Mouse (Mus musculus) 3134 (cell line): ENCODE results near the gene Ripk1.

ENCODE experiments used
- DNase-seq: peaks from one replicate; pipeline ENCODE4 v3.0.0-alpha.2; 2011; ENCODE audit warnings: low spot score; ENCODE audit not compliant: insufficient read length; ENCODE audit errors: extremely low read depth

Gene Ripk1

DNA sequence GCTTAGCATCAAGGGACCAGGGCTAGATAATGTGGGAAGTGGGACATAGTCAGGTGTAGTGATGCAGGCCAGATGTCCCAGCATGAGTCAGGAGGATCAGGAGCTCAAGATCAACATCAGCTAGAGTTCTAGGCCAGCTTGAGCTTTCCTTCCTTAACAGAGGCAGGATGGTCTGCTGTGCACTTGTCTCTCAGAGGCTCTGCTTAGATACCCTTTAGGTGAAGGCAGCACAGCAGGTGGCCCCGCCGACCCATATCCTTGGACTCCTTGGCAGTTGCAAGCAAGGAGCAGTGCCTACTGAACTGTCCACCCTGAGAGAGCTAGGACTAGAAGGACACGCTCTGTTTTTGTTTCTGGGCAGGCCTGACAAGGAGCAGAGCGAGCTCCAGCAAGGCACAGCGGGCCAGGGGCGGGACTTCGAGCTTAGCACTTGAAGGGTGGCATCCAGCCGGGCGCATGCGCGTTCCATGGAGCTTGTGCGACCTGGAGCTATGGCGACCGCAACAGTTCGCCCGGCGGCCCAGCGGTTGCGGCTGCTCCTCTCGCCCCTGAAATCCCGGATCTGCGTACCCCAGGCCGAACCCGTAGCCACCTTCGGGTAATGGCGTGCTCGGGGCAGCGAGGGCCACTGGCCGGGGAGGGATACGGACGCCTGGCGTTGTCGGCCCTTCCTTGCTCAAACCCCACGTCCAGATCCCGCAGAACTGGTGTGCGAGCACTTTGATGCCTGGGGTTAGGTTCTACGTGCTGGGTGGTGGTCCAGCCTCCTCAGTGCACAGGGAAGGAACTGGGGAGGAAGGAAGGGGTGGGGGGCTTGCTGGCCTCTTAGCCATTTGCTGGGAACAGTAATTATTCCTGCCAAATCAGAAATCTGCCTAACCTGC is 35.3 kb downstream of the Ripk1 start, which contains the start of gene Bphl:
Gene Bphl, plus strand, starts transcription at position 426 of the 884 bp plus-strand sequence.
- DNase-seq: peak; percentile 89

DNA sequence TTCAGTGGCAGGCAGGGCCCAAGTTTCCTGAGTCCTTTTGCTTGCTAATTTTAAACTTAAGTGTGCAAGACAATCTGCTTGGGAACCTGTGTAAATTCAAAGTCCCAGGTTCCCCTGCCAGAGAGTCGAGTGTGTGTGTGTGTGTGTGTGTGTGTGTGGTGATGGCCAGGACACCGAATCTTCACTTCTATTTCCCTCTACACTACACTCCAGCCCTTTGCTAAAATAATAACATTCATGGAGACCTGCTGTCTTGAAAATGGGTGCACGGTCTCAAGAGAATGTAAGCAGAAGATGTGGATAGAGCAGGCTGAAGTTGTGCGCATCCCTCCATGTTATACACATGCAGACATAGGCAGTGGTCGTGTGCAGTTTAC is 35.9 kb downstream of the Ripk1 start:
- DNase-seq: no peak

GRCm38 (mm10) chr13:34038901-34039341 is 36.8 kb downstream of the Ripk1 start:
- DNase-seq: no peak

GRCm38 (mm10) chr13:34040091-34040490 is 37.9 kb downstream of the Ripk1 start:
- no peak for DNase-seq

DNA sequence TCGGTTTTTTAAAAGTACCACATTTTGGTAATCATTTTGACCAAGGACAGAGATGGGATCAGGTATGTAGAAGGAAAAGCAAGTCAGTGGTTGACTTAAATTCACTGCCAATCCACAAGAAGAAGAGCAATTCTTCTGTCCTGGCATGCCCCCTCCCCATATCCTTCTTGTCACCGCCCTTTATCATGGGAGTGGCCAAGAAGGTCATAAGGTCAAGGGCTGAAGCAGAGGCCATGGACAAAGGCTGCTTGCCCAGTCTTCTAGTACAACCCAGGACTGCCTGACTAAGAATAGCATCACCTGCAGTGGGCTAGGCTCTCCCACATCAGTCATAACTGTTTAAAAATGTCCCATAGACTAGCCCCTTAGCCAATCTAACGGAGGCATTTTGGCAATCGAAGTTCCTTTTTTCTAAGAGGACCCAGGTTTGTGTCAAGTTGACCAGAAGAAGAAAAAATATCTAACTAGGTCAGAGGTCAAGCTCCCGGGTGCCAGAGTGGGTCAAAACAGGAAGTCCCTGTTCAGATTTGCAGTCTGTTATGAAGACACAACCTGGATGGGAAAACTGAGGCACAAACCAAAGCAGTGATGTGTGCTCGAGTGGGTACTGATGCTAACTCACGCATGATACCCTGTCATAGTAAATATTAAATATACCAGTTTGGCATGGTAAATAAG is 41.7 kb downstream of the Ripk1 start:
- no peak for DNase-seq

DNA sequence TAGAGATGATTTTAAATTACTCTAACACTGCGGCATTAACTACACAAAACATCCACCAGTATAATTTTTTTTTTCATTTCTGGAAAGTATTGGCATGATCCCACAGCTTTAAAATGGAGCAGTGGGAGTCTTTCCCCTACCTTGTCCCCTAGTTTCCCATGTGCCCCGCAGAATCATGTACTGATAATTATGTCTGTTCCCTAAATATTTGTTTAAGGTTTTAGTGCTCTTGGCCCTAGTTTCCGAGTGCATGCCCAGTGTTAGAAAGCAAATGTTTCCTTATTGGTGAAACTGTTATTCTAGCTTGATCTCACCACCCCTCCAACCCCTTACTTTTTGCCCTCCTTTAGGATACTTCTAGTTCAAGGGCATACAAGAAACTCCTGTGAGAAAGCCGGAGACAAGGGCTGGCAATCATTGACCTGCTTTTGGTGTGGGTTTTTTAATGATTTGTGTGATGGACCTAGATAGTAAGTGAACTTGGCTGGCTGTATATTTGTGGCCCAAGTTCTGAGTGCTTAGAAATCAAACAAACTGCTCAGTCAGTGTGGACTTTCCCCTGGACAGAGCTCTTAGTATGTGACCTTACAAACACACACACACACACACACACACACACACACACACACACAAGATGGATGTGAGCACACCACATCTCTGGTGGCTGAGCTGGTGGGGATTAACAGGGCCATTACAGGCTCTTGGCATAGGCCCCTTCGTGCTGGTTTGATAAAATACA is 43.5 kb downstream of the Ripk1 start:
- no peak for DNase-seq

DNA sequence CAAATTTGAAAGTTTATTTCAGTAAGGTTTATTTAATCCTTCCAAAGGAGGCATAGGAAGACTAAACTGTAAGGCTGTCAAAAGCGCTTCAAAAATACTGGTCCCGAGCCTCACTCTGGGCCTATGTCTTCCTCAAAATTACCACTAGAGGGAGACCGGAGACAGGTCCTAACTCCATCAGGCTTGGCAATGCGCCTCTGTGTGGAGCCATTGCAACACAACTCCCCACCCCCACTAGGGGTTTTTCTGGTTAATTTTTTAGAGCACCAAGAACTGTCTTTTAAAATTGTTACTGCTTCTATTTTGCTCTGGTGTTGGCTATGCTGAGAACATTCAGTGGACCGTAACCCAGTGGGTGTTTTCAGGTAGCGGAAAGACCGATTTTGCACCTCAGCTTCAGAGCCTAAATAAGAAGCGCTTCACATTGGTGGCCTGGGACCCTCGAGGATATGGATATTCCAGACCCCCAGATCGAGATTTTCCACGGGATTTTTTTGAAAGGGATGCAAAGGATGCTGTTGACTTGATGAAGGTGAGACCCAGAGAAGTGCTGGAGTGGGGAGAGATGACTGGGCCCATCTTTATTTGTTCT is 44.4 kb downstream of the Ripk1 start:
- DNase-seq: peak; percentile 17

GRCm38 (mm10) chr13:34047526-34047925 is 45.4 kb downstream of the Ripk1 start:
- no peak for DNase-seq

DNA sequence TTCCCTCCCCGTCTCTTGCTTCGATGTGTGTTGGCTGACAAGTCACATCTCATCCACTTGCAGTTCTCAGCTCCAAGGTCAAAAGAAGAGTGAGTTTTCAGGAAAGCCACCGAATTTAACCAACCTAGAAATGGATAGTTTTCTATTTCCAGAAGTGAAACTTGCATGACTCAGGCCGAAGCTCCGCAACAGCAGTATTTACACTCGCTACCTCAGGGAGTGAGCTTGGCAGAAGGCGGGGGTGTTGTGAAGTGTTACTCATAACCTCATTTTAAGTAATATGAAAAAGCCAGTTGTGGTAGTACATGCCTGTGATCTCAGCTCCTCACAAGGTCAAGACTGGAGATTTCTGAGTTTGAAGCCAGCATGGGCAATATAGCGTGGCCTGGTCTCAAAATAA is 48.3 kb downstream of the Ripk1 start:
- no peak for DNase-seq

- no peak for DNase-seq
Measured at GRCm38 (mm10) chr13:34051692-34052091, 49.5 kb downstream of the Ripk1 start.

- DNase-seq: no peak
Measured at GRCm38 (mm10) chr13:34053673-34054282, 51.6 kb downstream of the Ripk1 start.

- DNase-seq: no peak
Measured at GRCm38 (mm10) chr13:34054391-34054790, 52.2 kb downstream of the Ripk1 start.

GRCm38 (mm10) chr13:34054983-34055382 is 52.8 kb downstream of the Ripk1 start:
- DNase-seq: no peak

- DNase-seq: no peak
Measured at GRCm38 (mm10) chr13:34057252-34057651, 55.1 kb downstream of the Ripk1 start.

DNA sequence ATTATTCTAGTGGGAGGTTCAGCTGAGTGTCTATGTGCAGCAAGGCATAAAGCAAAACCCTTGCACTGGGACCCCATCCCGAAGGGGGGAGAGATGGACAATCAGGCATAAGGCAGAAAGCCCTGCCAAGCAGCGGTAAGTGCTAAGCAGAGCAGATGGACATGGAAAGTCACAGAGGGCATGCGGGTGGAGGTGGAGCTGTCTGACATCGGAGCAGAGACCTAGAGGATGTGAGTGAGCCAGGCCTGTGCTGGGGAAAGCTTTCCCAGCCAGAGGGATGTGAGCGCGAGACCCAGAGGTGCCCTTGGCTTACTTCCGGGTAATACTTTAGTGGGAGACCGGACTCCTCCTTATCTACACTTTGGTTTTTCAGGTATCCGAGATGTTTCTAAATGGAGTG is 57.9 kb downstream of the Ripk1 start:
- DNase-seq: no peak

DNA sequence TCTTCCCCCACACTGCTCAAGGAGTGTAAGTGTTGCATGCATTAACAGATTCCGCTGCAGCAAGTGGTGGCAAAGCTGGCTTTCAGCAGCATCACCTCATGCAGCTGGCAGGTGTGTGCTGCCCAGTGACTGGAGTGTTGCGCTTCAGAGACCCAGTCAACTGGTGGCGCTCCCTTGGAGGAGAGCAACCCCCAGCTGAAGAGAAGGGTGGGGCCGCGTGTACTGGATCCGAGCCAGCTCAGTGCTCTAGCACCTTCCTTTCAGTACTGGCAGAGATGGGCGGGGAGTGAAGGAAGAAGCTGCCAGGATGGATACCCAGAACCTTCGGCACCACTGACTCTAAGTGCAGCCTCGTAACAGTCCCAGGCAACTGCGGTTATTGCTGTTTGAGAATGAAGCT is 60.3 kb downstream of the Ripk1 start:
- no peak for DNase-seq

- no peak for DNase-seq
Measured at GRCm38 (mm10) chr13:34066351-34066750, 64.2 kb downstream of the Ripk1 start.

GRCm38 (mm10) chr13:34070296-34070695 is 68.1 kb downstream of the Ripk1 start:
- no peak for DNase-seq

DNA sequence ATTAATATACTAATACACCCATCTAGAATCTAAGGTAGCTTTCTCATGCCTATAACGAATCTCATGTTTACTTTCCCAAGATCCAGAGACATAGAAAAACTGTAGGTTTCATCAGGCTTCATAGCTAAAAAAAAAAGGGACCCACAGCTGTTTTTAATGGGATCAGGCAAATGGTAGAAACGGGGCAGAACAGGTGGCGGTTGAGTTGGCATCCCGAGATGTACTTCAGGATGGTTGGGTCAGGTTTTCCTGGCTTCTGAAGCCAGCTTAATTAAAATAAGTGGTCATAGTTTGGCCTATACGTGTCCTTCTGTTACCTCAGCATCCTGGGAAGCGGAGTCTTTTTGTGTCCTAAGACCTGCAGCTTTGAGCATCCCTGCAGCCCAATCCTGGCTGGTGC is 69.7 kb downstream of the Ripk1 start:
- DNase-seq: no peak

DNA sequence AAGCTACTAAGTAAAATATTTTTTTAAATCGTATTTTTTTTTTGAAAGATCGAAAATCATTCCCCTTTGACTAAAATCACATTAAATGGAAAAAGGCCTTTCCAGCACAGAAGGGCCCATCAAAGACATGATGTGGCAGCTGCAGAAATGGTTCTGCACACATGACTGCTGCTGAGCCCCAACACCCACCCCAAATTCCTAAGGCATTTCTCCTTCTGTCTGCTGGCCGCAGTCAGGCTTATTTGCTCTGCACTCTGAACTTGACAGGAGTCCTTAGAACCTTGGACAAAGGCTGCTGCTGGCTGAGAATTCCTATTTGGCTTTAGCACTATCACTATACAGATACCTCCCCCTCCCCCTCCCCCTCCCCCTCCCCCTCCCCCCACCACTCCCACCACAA is 70.7 kb downstream of the Ripk1 start:
- DNase-seq: no peak
